Mouse (Mus musculus): ENCODE results near the gene Armc9.

Gene Armc9

DNA sequence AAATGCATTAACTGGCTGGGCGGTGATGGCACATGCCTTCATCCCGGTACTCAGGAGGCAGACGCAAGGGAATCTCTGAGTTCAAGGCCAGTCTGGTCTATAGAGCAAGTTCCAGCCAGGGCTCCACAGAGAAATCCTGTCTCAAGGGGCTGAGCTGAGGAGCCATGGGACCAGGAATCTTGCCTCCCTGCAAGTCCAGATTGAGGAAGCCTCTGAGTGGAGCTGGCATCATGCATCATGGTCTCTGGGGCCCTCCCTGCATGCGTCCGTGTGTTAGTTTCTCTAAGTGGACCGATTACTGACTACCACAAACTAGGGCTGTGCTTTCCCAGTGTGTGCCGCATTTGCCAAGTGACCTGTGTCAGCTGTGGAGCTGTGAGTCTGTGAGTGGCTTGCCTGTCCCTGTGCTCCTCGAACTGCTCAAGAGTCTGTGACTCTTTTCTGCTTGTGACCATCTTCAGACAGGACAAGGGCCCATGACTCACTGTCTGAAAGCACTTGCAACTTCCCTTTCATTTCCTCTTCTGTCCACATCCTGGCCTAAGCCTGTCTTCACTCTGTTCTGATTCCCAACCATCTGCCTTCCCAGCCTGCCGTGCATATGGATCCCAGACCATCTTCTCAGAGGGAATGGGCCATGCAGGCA lies 74.7 kb downstream of the Armc9 start:
- DNase-seq = no peak

GRCm38 (mm10) chr1:86232631-86233030 lies 78.1 kb downstream of the Armc9 start:
- DNase-seq = no peak

DNA sequence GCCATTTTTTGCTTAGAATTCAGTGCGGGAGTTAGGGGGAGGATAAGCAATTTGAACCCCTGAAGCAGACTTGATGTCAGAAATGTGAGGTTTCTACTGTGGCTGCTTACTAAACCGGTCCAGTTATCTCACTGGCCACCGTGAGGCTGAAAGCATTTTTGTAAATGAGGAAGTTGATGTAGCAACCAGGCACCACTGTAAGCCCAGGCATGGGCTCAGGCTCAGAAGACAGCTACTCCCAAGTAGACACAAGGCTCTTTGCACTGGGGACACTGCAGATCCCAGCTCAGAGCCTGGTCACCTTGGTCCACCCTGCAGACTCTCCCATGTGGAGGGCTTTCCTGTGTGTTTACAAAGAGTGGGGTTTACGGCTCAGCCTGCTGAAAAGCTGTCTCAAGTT lies 79.2 kb downstream of the Armc9 start:
- no peak for DNase-seq

DNA sequence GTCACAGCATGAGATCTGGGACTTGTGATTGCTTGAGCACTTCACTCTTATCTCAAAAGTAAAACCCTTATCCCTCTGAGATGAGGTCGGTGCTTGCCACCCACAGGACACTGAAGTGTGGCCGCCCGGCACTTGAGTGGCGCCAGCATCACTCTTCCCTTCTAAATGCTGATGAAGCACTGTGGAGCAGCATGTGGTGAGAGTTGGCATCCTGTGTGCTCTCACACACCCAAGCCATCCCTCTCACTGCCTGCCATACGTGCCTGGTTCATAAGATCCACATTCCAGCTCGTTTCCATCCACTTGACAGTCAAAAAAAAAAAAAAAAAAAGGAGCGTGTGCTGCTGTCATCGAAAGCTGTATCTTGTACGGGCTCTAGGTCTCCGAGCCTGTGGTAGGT lies 80.5 kb downstream of the Armc9 start:
- DNase-seq = no peak

- DNase-seq = no peak
These were observed 81.9 kb downstream of the Armc9 start for GRCm38 (mm10) chr1:86236442-86236841.

DNA sequence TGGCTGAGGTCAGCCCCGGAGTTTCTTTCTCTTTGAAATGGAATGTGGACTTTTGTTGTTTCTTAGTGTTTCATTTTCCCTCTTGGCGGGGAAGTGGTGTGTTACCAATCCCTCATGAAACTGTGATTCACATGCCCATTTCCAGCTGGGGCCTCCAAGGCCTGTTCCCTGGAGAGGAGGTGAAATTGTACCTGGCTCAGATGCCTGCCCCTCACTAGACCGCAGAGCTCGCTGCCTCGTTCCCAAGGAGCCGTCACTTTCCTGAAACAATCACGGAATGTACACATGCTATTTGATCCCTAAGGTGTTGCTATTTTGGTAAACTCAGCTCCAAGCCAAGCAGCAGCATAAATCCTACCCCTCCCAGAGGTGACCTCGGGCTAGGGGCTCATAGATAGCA lies 84.4 kb downstream of the Armc9 start:
- no peak for DNase-seq

DNA sequence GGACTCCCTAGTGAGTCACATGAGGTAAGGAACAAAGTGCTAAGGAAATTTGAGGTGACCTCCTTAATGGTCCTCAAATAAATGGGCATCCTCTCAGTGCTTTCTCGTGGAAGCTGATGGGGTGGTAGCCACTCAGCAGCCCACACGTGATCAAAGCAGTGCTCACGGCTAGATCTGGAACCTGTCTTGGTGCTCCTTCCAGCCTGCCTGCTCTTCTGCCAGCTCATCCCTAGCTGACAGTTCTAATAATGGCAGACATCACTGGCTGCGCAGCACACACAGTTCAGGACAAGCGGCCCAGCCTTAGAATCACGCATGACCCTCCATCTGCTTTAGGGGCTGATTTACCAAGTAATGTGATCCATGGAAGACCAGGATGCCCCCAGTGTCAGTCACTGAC lies 85.3 kb downstream of the Armc9 start:
- DNase-seq = peak; percentile 14

DNA sequence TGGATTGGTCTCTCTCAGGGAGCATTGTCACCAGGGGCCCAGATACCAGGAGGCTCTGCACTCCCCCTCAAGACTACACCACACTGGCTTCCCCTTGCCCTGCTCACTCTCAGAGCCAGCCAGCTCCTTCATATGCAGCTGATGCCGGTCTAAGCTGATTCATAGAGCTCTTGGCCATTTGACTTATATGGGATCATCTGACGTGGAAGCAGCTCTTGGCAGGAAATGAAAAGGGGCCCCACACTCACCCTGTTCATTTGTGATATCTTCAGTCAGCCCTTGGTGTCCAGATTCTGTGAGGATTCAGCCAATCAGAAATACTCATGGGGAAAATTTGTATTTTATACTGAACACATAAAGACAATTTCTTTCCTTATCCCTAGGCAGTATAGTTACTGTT lies 86.4 kb downstream of the Armc9 start:
- no peak for DNase-seq

- no peak for DNase-seq
These were observed 88.9 kb downstream of the Armc9 start for GRCm38 (mm10) chr1:86243490-86243889.

DNA sequence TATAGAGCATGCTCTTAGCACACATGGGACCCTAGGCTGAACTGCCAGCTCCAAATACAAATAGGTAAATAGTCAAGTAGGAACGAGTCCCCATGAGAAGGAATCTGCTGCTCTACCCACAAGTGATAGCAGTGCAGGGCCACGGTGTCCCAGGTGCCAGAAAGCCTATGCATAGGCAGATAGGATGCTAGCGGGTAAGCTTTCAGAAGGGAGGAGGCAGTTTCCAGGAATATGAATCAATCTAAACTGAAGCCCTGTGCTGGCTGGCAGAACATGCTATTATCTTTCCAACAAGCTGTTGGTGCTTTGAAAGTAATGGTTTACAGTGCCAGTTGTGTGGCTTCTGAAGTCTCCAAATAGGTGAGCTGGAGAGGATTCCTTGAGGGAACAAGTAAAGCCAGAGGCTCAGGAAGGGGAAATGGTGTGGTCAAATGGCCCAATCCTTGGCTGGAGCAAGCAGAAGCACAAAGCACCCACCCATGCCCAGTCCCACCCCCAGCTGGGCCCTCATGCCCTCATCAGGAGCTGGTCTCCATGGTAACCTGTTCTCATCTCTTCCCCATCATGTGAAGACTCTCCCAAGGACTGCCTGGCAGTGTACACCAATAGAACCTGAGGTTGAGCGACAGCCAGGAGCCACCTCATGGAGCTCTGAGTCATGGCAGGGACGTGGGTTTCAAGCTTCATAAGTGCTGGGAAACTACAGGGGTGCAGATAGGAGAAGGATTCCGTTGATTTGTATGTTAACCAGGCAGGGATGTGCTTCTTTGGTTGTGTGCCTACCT lies 90.9 kb downstream of the Armc9 start:
- DNase-seq = no peak

DNA sequence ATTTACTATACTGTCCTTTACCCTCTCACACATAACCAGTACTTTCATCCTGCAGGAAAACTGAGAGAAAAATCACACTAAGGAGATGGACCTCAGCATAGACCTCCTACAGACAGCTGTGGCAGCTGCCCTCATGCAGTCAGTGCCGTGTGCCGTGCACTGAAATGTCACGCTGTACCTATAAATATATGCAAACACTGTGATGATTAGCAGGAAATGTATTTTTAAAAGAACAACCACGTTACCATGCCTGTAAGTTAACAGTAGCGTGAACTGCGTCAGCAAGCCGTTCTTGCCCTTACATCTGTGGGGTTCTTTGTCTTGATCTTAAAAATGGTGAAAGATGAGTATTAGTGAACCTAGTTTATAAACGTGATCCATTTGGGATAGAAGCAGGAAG lies 98.8 kb downstream of the Armc9 start:
- DNase-seq = no peak

DNA sequence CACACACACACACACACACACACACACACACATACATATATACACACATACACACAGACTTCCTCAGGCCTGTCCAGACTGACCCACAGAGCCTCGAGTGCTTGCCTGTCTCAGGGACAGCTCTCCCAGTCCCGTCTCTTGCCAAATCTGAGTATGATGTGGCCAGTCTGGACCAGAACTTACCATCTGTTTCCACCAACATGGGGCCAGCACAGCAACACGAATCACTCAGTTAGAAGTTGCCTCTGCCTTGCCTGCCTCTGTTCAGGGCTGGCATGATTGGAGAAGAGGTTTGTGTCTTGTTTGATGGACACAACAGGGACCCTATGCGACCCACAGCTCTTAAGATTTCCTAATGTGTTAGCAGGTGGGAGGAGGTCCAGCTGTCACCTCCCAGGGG lies 101.7 kb downstream of the Armc9 start:
- DNase-seq = peak; percentile 56

GRCm38 (mm10) chr1:86257228-86257627 lies 102.6 kb downstream of the Armc9 start:
- DNase-seq = no peak

GRCm38 (mm10) chr1:86258171-86258824 lies 103.7 kb downstream of the Armc9 start:
- DNase-seq = no peak

DNA sequence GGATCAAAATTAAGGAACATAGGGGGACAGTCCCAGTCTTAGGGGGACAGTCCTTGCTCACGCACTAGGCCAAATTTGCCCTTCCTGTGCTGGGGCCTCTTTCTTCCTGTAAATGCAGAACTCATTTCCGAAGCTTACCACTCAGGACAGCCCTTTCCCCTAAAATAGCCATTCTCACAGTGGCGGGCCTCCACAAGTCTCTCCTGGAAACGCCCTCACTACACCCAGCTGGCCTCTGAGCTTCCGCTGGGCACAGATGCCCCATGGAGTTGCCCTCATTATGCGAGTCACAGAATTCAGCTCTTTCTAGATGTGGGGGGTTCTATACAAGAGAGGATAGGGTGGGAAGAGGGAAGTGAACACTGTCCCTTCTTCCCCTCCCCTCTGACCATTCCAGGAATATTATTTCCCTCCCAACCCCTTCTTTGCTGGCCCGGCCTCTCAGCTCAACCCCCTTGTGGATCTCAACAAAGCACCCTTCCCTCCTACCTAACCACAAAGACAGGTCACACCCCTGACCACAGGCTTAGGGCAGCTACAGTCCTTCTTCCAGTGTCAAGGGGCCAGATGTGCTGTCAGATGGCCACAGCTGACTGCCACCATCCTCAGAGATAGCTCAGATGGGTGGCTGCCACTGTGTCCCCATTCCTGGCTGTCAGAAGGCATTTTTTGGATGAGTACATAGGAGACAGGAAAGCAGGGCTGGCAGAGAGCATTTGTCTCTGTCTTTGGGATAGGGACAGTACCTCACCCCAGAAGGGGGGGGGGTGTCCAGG lies 109.2 kb downstream of the Armc9 start:
- no peak for DNase-seq

- no peak for DNase-seq
These were observed 110.5 kb downstream of the Armc9 start for GRCm38 (mm10) chr1:86265060-86265459.

GRCm38 (mm10) chr1:86268492-86269189 lies 114.1 kb downstream of the Armc9 start:
- no peak for DNase-seq

DNA sequence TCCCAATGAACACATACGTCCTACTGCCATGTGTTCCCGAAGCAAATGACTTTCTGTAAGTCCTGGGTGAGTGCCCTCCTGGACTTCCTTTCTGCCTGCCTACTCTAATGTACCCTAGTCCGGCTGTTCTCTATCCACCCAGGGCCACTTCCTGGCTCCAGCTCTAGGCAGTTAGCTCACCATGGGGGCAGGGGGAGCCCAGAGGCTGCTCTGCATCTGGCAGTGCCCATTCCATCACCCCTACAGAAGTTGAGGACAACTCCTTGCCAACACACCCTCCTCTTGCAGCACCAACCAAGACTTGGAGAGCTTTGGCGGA lies 114.6 kb downstream of the Armc9 start:
- no peak for DNase-seq

DNA sequence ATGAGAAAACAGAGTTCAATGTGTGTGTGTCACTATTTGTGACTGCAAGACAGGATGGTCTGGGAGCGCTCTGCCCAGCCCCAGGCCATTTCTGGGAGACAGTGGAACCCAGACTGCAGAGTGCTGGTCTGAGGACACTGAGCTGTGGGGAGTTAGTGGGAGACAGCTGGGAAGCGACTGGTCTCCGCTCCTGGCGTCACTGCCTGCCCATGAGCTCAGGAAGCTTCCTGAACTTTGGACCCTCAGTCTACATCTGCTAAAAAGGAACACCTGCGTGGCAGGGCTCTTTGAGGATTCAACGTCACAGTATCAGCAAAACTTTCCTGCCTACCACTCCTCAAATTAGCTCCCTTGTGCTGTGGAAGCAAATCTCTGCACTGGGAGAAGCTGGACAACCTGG lies 117.1 kb downstream of the Armc9 start:
- no peak for DNase-seq

DNA sequence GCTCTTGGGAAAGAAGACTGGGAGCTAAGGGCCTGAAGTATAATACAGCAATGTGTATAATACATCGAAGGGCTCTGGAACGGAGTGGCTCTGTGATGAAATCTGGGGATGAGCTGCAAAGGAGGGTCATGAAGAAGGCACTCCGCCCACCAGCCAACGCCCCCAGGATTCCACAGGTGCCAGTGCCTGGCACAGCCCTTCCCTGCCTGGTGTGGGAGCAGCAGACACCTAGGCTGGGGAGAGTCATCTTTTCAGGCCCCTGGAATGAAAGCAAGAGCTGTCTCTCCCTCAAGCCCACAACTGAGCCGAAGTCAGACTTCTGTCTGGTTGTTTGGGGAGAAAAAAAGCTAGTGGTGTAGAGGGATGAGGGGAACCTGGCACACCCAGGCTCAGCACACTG lies 122.5 kb downstream of the Armc9 start:
- DNase-seq = no peak

DNA sequence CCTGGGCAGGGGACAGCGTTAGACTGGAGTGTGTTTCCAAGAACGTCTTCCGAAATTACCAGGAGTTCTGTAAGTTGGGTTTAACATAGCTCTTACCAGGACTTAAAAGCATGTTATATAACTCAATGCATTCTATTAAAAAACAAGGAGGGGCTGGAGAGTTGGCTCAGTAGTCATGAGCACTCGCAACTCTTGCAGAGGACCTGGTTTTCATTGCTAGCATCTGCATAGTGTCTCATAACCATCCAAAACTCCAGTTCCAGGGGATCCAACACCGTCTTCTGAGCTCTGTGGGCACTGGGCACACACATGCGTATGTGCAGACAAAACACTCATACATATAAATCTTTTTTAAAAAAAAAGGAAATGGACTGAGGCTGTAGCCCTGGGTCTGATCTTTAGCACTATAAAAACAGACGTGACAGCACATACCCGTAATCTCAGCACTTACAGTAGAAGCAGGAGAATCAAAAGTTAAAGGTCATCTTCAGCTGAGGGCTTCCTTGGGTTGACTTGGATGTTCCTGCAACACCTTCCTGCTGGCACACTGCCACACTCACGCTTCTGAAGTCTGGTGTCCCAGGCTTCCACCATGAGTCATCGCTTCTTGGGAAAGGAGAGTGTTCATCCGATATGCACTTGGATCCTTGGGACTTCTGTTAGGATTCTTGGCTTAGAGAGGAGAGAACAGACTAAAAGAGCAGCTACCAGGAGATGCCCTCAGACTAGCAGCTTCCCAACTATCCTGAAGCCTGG lies 127.4 kb downstream of the Armc9 start:
- DNase-seq = no peak

GRCm38 (mm10) chr1:86284101-86284500 lies 129.5 kb downstream of the Armc9 start:
- DNase-seq = no peak

Data from cerebellum, adult 9-11 months (tissue).